Mouse (Mus musculus) ES-E14 (cell line): Measurements from ENCODE around the gene Mettl21a. TPM values are rescaled to one million over a fixed set of nuclear protein-coding genes. Genes with fewer than 3 reads are reported as not detected.

ENCODE experiments used
- DNase-seq: peaks from one replicate; pipeline ENCODE4 v3.0.0-alpha.2; 2013; ENCODE audit warnings: low read depth, low spot score
- H3K27ac ChIP-seq: 2 replicates; pipeline ENCODE4 v1.5.1; 2012; ENCODE audit warnings: low read depth, mild to moderate bottlenecking, low read length, moderate library complexity, mixed read lengths; ENCODE audit not compliant: poor library complexity, insufficient read depth, severe bottlenecking
- H3K36me3 ChIP-seq: 2 replicates; pipeline ENCODE4 v1.6.1; 2012; ENCODE audit warnings: mild to moderate bottlenecking, low read length, moderate library complexity, mixed read lengths; ENCODE audit not compliant: control insufficient read depth, poor library complexity, insufficient read depth, severe bottlenecking
- H3K4me1 ChIP-seq, 2 experiments: fragments of 150-350 bp in 1 of 2; sonication (generic) in 1 of 2; 2 replicates each; pipeline ENCODE4 v1.6.1; 2012; ENCODE audit warnings: low read length in 2 of 2, mild to moderate bottlenecking in 1 of 2, mixed read lengths in 1 of 2; ENCODE audit not compliant: control insufficient read depth in 2 of 2, insufficient read depth in 2 of 2, poor library complexity in 1 of 2
- H3K4me3 ChIP-seq, 2 experiments: fragments of 150-350 bp in 1 of 2; sonication (generic) in 1 of 2; 2 replicates each; pipeline ENCODE4 v1.5.1; 2012; ENCODE audit warnings: low read length in 2 of 2, low read depth in 1 of 2, mild to moderate bottlenecking in 1 of 2, mixed read lengths in 1 of 2; ENCODE audit not compliant: insufficient read depth in 1 of 2, poor library complexity in 1 of 2, severe bottlenecking in 1 of 2
- H3K9ac ChIP-seq: 2 replicates; pipeline ENCODE4 v1.6.1; 2012; ENCODE audit warnings: low read depth, mild to moderate bottlenecking, low read length, mixed read lengths; ENCODE audit not compliant: poor library complexity, insufficient read depth, severe bottlenecking
- H3K9me3 ChIP-seq: fragments of 150-350 bp; sonication (generic); 2 replicates; pipeline ENCODE4 v1.6.1; 2012; ENCODE audit warnings: low read depth, mild to moderate bottlenecking, low read length; ENCODE audit not compliant: control insufficient read depth, insufficient read depth
- CHD2 ChIP-seq: IDR thresholded peaks from 2 replicates; pipeline ENCODE4 v1.6.1; 2014; ENCODE audit warnings: mild to moderate bottlenecking, low read depth, low read length, inconsistent platforms
- HCFC1 ChIP-seq: IDR thresholded peaks from 2 replicates; pipeline ENCODE4 v1.6.1; 2012; ENCODE audit warnings: low read length, inconsistent platforms, borderline replicate concordance; ENCODE audit not compliant: insufficient read depth
- MAFK ChIP-seq: IDR thresholded peaks from 2 replicates; pipeline ENCODE4 v1.6.1; 2014; ENCODE audit warnings: mild to moderate bottlenecking, low read depth, low read length, inconsistent platforms; ENCODE audit not compliant: insufficient read depth
- ZC3H11A ChIP-seq: IDR thresholded peaks from 2 replicates; pipeline ENCODE4 v1.6.1; 2012; ENCODE audit warnings: low read depth, mild to moderate bottlenecking, inconsistent platforms, low read length, borderline replicate concordance
- ZNF384 ChIP-seq: IDR thresholded peaks from 2 replicates; pipeline ENCODE4 v1.6.1; 2012; ENCODE audit warnings: low read depth, low read length, inconsistent platforms
- in situ Hi-C, 2 experiments: fragments of 600-800 bp; cut with MboI; formaldehyde crosslinking; loops; one replicate each; pipeline ENCODE4 v1.15.1; 2025; ENCODE audit warnings: low sequenced_read_pairs in 2 of 2, inconsistent platforms in 1 of 2; ENCODE audit not compliant: unreplicated experiment in 2 of 2
- total RNA-seq: library from RNA; depleted of rRNA; stranded (reverse); fragments of 300-350 nt; gene quantifications from 2 replicates; pipeline ENCODE4 v1.2.3, GENCODE M21; 2012

Mettl21a gene
- total RNA-seq, 1 experiment = 18.6 TPM

DNA sequence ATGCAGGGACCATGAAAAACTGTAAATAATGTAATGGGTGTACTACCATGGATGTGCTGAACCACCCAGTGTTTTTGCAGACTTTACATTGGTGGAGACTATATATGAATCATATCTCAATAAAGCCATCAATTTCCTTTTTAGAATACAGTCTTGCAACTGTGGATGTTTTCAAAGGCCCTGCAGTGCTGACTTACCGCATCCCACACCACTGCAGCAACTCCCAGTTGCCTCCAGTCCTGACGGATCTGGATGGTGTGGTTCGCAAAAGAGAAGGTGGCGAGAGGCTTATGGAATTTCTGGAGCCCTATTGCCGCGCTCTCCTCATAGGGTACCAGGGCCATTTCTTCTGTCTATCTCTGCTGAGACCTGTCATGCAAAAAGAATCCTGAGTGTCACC lies 966 bp downstream of the Mettl21a start:
- Histone ChIP-seq H3K4me1 (peaks cover 0 to 2% of the 10 kb centered on the region in 2 experiments; a peak in 1 of 4 replicates), H3K27ac (no peak overlapping the region), H3K9ac (no peak overlapping the region), H3K9me3 (no peaks in the 10 kb centered on the region), H3K36me3 (no peaks in the 10 kb centered on the region; the same call in 1 of the 2 replicates), H3K4me3 (peak overlapping the region in 1 of 2 experiments; percentile 95; a peak in 2 of 4 replicates)
- in situ Hi-C loops = no loop called here
- TF ChIP-seq MAFK = no peak
- no peak for TF ChIP-seq CHD2
- no peak for TF ChIP-seq ZNF384
- no peak for DNase-seq

DNA sequence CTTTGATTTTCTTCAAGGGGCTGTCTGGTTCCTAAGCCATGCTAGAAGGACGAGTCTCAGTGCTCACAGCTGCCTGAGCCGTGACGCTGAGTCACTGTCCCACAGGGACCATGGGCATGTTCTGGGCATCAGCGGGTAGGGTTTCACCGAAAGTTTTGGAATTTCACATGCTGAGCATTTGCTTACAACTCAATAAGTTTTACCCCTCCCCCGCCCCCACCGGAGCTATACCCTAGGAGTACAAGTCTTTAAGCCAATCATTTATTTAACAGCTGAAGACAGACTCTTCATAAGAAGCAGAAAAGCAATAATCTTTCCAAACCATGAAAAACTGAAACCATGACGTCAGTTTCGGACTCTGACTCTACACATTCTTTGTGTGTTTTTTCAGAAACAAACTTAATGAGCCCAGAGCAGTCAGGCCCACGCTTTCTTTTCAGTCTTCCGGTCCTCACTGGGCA lies 1.5 kb downstream of the Mettl21a start:
- in situ Hi-C loops = no loop called here
- no peak for TF ChIP-seq HCFC1
- TF ChIP-seq MAFK = no peak
- TF ChIP-seq ZNF384 = no peak
- TF ChIP-seq CHD2 = no peak
- no peak for TF ChIP-seq ZC3H11A
- H3K27ac ChIP-seq = no peak overlapping the region
- H3K9me3 ChIP-seq = no peaks in the 10 kb centered on the region
- H3K9ac ChIP-seq = no peak overlapping the region
- H3K4me1 ChIP-seq = peaks cover 0 to 2% of the 10 kb centered on the region in 2 experiments; a peak in 1 of 4 replicates
- H3K36me3 ChIP-seq = no peaks in the 10 kb centered on the region; the same call in 1 of the 2 replicates
- no peak for DNase-seq
- no peak overlapping the region for H3K4me3 ChIP-seq

DNA sequence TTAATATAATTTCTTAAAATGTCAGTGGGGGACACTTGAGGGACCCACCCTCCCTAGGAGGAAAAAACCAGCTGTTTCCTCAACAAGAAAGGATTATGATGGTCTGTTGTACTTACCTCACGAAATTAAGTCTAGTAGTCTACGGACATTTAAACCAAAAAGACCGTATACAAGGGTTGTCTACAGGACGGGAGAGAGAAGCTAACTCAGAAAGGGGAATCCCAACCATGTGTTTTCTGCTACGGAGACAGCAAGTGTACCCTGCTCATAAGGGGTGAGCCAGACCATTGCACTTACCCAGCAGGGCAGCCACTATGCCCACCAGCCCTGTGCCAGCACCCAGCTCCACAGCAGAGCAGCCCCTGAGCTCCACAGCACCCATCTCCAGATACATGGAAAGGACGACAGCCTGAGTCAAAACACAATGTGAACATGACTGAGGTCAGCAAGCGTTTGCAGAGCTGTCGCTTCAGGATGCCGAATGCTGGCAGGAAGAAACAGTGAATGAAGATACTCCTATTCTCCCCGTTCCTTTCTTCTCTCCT lies 2.2 kb downstream of the Mettl21a start:
- H3K4me3 ChIP-seq = no peak overlapping the region

DNA sequence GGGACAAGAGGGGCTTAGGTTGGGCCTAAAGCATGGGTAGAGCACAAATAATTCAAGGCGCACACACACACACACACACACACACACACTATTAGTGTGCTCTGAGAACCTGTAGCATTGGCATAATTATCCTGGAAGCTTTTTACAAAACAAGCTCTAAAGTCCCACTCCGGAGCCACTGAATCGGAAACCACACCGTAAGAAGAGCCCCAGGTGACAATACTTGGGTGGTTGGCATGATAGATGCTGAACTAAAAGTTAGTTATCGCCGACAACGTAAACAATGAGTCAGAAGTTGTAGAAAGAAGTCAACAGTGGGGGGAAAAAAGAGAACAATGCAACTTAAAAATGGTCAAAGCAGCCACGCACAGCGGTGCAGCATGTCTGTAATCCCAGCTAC lies 2.7 kb downstream of the Mettl21a start:
- H3K9me3 ChIP-seq = no peaks in the 10 kb centered on the region
- no peak for TF ChIP-seq MAFK
- TF ChIP-seq CHD2 = no peak
- no peak for TF ChIP-seq ZC3H11A
- TF ChIP-seq HCFC1 = no peak
- TF ChIP-seq ZNF384 = no peak
- in situ Hi-C loops = no loop called here
- no peak overlapping the region for H3K9ac ChIP-seq
- DNase-seq = no peak
- H3K4me3 ChIP-seq = no peak overlapping the region
- H3K27ac ChIP-seq = no peak overlapping the region
- H3K4me1 ChIP-seq = peaks cover 0 to 2% of the 10 kb centered on the region in 2 experiments; a peak in 1 of 4 replicates
- peaks cover 3% of the 10 kb centered on the region; the same call in 1 of the 2 replicates for H3K36me3 ChIP-seq

More for the DNA sequence above, 2.2 kb downstream of the Mettl21a start:
- Histone ChIP-seq H3K9ac (no peak overlapping the region), H3K36me3 (no peaks in the 10 kb centered on the region; the same call in 1 of the 2 replicates), H3K9me3 (no peaks in the 10 kb centered on the region), H3K4me1 (peaks cover 0 to 2% of the 10 kb centered on the region in 2 experiments; a peak in 1 of 4 replicates), H3K27ac (no peak overlapping the region)
- in situ Hi-C loops = no loop called here
- TF ChIP-seq ZC3H11A (no peak), MAFK (no peak), HCFC1 (no peak), ZNF384 (no peak), CHD2 (no peak)
- no peak for DNase-seq

DNA sequence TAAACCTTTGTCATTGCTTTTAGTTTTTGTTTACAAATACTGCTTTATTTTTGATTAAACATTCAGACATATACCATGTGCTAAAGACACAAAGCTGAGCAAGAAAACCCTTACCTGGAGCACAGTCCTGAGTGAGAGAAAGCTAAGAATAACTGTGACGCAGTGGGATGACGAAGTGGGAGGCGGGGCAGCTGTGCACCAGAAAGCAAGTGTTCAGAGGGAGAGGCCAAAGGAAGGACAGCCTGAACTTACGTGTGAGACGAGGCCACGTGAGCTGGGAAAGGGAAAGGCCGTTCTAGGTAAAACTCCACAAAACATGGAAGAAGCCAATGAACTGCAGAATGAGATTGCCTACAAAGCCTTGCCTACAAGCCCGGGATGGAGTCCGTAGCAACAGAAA lies 7.1 kb downstream of the Mettl21a start:
- H3K4me3 ChIP-seq = no peak overlapping the region
- peaks cover 0 to 1% of the 10 kb centered on the region in 2 experiments; a peak in 1 of 4 replicates for H3K4me1 ChIP-seq
- H3K27ac ChIP-seq = no peak overlapping the region
- no peak for TF ChIP-seq CHD2
- no peak for TF ChIP-seq ZC3H11A
- TF ChIP-seq ZNF384 = no peak
- no peak for TF ChIP-seq HCFC1
- no peak for TF ChIP-seq MAFK
- no peak for DNase-seq
- no peaks in the 10 kb centered on the region for H3K9me3 ChIP-seq
- in situ Hi-C loops = no loop called here
- peaks cover 10% of the 10 kb centered on the region for H3K36me3 ChIP-seq
- no peak overlapping the region for H3K9ac ChIP-seq
